Mouse (Mus musculus) liver, adult 2 months (tissue): ENCODE results near the gene Cemip2.

Source experiments
- CTCF ChIP-seq: fragments of 200-500 bp; IDR thresholded peaks from 2 replicates; pipeline ENCODE4 v1.5.1; 2011; ENCODE audit warnings: low read depth, low read length, control low read depth
- POLR2A ChIP-seq: fragments of 200-500 bp; IDR thresholded peaks from 2 replicates; pipeline ENCODE4 v1.6.1; 2011; ENCODE audit warnings: low read length, control low read depth; ENCODE audit not compliant: insufficient read depth; ENCODE audit errors: extremely low read depth

DNA sequence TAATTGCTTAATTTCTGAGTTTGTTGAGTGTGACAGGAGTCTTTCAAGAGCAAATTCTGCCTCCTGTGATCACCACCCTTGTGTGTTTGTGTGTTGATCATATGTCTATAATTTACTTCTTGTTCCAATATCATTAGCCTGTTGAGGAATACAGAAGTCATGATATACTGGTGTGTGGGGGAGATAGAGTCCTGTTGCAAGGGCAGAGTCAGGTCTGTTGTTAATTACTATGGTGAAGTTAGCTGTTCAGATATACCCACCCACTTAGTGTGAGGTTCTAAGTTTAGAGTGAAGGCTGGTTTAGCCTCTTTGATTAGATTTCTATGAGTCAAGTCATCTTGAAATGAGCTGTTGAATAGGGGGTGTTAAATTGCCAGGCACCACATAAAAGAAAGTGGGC is 88.0 kb downstream of the Cemip2 start:
- no peak for TF ChIP-seq CTCF
- TF ChIP-seq POLR2A = no peak
